Mouse (Mus musculus) ES-E14 (cell line): ENCODE data around the gene Gtf2h2. TPM values are rescaled to one million over a fixed set of nuclear protein-coding genes. Genes with fewer than 3 reads are reported as not detected.

Source experiments
- DNase-seq: peaks from one replicate; pipeline ENCODE4 v3.0.0-alpha.2; 2013; ENCODE audit warnings: low read depth, low spot score
- H3K27ac ChIP-seq: 2 replicates; pipeline ENCODE4 v1.5.1; 2012; ENCODE audit warnings: low read depth, mild to moderate bottlenecking, low read length, moderate library complexity, mixed read lengths; ENCODE audit not compliant: poor library complexity, insufficient read depth, severe bottlenecking
- H3K36me3 ChIP-seq: 2 replicates; pipeline ENCODE4 v1.6.1; 2012; ENCODE audit warnings: mild to moderate bottlenecking, low read length, moderate library complexity, mixed read lengths; ENCODE audit not compliant: control insufficient read depth, poor library complexity, insufficient read depth, severe bottlenecking
- H3K4me1 ChIP-seq, 2 experiments: fragments of 150-350 bp in 1 of 2; sonication (generic) in 1 of 2; 2 replicates each; pipeline ENCODE4 v1.6.1; 2012; ENCODE audit warnings: low read length in 2 of 2, mild to moderate bottlenecking in 1 of 2, mixed read lengths in 1 of 2; ENCODE audit not compliant: control insufficient read depth in 2 of 2, insufficient read depth in 2 of 2, poor library complexity in 1 of 2
- H3K4me3 ChIP-seq, 2 experiments: fragments of 150-350 bp in 1 of 2; sonication (generic) in 1 of 2; 2 replicates each; pipeline ENCODE4 v1.5.1; 2012; ENCODE audit warnings: low read length in 2 of 2, low read depth in 1 of 2, mild to moderate bottlenecking in 1 of 2, mixed read lengths in 1 of 2; ENCODE audit not compliant: insufficient read depth in 1 of 2, poor library complexity in 1 of 2, severe bottlenecking in 1 of 2
- H3K9ac ChIP-seq: 2 replicates; pipeline ENCODE4 v1.6.1; 2012; ENCODE audit warnings: low read depth, mild to moderate bottlenecking, low read length, mixed read lengths; ENCODE audit not compliant: poor library complexity, insufficient read depth, severe bottlenecking
- H3K9me3 ChIP-seq: fragments of 150-350 bp; sonication (generic); 2 replicates; pipeline ENCODE4 v1.6.1; 2012; ENCODE audit warnings: low read depth, mild to moderate bottlenecking, low read length; ENCODE audit not compliant: control insufficient read depth, insufficient read depth
- CHD2 ChIP-seq: IDR thresholded peaks from 2 replicates; pipeline ENCODE4 v1.6.1; 2014; ENCODE audit warnings: mild to moderate bottlenecking, low read depth, low read length, inconsistent platforms
- HCFC1 ChIP-seq: IDR thresholded peaks from 2 replicates; pipeline ENCODE4 v1.6.1; 2012; ENCODE audit warnings: low read length, inconsistent platforms, borderline replicate concordance; ENCODE audit not compliant: insufficient read depth
- MAFK ChIP-seq: IDR thresholded peaks from 2 replicates; pipeline ENCODE4 v1.6.1; 2014; ENCODE audit warnings: mild to moderate bottlenecking, low read depth, low read length, inconsistent platforms; ENCODE audit not compliant: insufficient read depth
- ZC3H11A ChIP-seq: IDR thresholded peaks from 2 replicates; pipeline ENCODE4 v1.6.1; 2012; ENCODE audit warnings: low read depth, mild to moderate bottlenecking, inconsistent platforms, low read length, borderline replicate concordance
- ZNF384 ChIP-seq: IDR thresholded peaks from 2 replicates; pipeline ENCODE4 v1.6.1; 2012; ENCODE audit warnings: low read depth, low read length, inconsistent platforms
- in situ Hi-C, 2 experiments: fragments of 600-800 bp; cut with MboI; formaldehyde crosslinking; loops; one replicate each; pipeline ENCODE4 v1.15.1; 2025; ENCODE audit warnings: low sequenced_read_pairs in 2 of 2, inconsistent platforms in 1 of 2; ENCODE audit not compliant: unreplicated experiment in 2 of 2
- total RNA-seq: library from RNA; depleted of rRNA; stranded (reverse); fragments of 300-350 nt; gene quantifications from 2 replicates; pipeline ENCODE4 v1.2.3, GENCODE M21; 2012

Gene Gtf2h2
- total RNA-seq, 1 experiment, result 39.7 TPM

DNA sequence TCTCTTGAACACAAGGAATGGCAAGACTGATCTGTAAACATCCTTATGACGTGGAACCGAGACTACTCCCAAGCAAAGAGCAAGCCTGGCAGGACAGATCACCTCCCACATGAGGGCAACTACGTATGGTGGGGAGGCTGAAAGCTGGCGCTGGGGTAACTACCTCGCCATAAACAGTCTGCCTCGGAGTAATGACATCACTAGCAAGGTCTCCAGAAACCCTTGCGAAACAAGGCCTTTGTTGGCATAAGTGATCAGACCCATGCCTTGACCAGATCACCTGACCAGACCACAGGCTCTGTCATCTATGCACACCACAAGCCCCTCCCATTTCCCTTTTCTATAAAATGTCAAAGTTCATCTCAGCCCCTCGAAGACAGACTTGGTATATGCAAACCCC lies 934 bp upstream of the Gtf2h2 start:
- Histone ChIP-seq H3K27ac (no peak overlapping the region), H3K36me3 (peaks cover 2% of the 10 kb centered on the region; the same call in 1 of the 2 replicates), H3K4me3 (0 out of 4 replicates have a peak overlapping the region, but pooled peaks of 1 of the 2 experiments have one; percentile 96), H3K4me1 (peaks cover 0 to 3% of the 10 kb centered on the region in 2 experiments; a peak in 1 of 4 replicates), H3K9me3 (no peaks in the 10 kb centered on the region), H3K9ac (no peak overlapping the region)
- in situ Hi-C loops, result no loop called here
- no peak for DNase-seq
- TF ChIP-seq ZC3H11A (no peak), MAFK (no peak), HCFC1 (no peak), CHD2 (no peak), ZNF384 (no peak)

DNA sequence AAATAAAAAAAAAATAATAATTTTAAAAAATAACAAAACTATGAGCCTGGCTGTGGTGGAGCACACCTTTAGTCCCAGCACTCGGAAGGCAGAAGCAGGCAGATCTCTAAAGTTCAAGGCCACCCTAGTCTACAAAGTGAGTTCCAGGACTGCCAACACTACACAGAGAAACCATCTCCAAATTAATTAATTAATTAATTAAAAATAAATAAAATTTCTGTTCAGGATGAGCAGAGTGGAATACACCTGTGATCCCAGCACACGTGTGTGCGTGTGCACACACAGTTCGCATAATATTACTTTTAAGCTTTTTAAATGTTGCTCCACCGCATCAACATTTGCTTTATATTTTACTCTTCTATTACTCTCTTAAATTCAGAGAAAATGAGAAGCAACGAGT lies 756 bp downstream of the Gtf2h2 start:
- Histone ChIP-seq H3K4me3 (peak overlapping the region; percentile 96 to 99), H3K9me3 (no peaks in the 10 kb centered on the region), H3K27ac (no peak overlapping the region), H3K4me1 (peaks cover 0 to 3% of the 10 kb centered on the region in 2 experiments; a peak in 1 of 4 replicates), H3K36me3 (peaks cover 6% of the 10 kb centered on the region; the same call in 1 of the 2 replicates), H3K9ac (peak overlapping the region; percentile 94)
- no peak for TF ChIP-seq ZNF384
- TF ChIP-seq MAFK, result no peak
- TF ChIP-seq HCFC1, result no peak
- TF ChIP-seq ZC3H11A, result no peak
- no peak for TF ChIP-seq CHD2
- in situ Hi-C loops, result no loop called here
- no peak for DNase-seq

DNA sequence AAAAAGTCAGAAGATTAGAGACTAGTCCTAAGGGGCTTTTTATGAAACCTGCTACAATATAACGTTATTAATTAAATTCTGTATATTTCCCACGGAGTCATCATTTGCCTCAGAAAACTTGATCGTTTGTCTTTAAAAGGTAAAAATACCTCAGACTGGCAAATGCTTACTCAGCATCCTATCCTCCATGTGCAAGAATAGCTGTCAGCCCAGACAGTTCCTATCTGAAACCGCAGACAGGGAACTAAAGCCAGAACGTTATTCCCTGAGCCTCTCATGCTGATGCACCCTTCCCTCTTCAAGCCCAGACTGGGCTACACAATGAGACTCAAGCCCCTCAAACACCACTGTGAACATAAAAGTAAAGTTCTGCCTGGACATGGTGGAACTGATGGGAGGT lies 2.0 kb downstream of the Gtf2h2 start:
- H3K9me3 ChIP-seq, result no peaks in the 10 kb centered on the region
- no peak overlapping the region for H3K9ac ChIP-seq
- H3K4me1 ChIP-seq, result peaks cover 0 to 3% of the 10 kb centered on the region in 2 experiments; a peak in 1 of 4 replicates
- no peak overlapping the region for H3K4me3 ChIP-seq
- TF ChIP-seq ZNF384 (no peak), MAFK (no peak), ZC3H11A (no peak), HCFC1 (no peak), CHD2 (no peak)
- H3K27ac ChIP-seq, result no peak overlapping the region
- no peak for DNase-seq
- in situ Hi-C loops, result no loop called here
- peaks cover 7% of the 10 kb centered on the region; the same call in 1 of the 2 replicates for H3K36me3 ChIP-seq

DNA sequence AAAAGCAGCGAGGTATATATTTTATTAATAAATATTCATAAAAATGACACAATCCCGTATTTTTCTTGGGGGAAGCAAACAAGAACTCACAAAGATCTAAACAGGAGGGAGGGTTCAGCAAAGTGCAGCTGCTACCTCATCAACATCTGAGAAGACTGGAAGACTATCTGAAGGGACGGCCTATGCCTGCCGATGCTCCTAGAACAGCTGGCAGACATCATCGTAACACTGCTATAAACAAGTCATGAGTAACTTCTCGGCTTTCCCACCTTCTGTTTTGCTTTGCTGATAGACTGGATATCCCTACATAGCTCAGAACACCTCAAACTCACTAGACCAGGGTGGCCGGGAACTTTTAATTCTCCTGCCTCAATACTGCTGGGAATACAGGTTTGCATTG lies 8.8 kb downstream of the Gtf2h2 start:
- Histone ChIP-seq H3K4me1 (no peaks in the 10 kb centered on the region), H3K4me3 (no peak overlapping the region), H3K9me3 (no peaks in the 10 kb centered on the region), H3K36me3 (peaks cover 13% of the 10 kb centered on the region), H3K9ac (no peak overlapping the region), H3K27ac (no peak overlapping the region)
- DNase-seq, result no peak
- in situ Hi-C loops, result no loop called here
- TF ChIP-seq ZC3H11A (no peak), ZNF384 (no peak), CHD2 (no peak), HCFC1 (no peak), MAFK (no peak)
